Mouse (Mus musculus): ENCODE data around the gene Spata13.
A peak's percentile ranks its signal among the peaks of the same experiment; 100 is the strongest.

Spata13 gene

GRCm38 (mm10) chr14:60715686-60716085 is 81.9 kb downstream of the Spata13 start:
- no peak for DNase-seq (ENCODE audit: low spot score in 2 of 2)

GRCm38 (mm10) chr14:60721304-60721703 is 87.5 kb downstream of the Spata13 start:
- no peak for DNase-seq (ENCODE audit: low spot score in 2 of 2)

GRCm38 (mm10) chr14:60721938-60722337 is 88.1 kb downstream of the Spata13 start:
- DNase-seq (ENCODE audit: low spot score in 2 of 2): no peak

GRCm38 (mm10) chr14:60726091-60726490 is 92.3 kb downstream of the Spata13 start:
- no peak for DNase-seq (ENCODE audit: low spot score in 2 of 2)

- no peak for DNase-seq (ENCODE audit: low spot score in 2 of 2)
These were observed 93.3 kb downstream of the Spata13 start for GRCm38 (mm10) chr14:60727130-60727529.

- peak; percentile 34 to 53 for DNase-seq (ENCODE audit: low spot score in 2 of 2)
These were observed 98.3 kb downstream of the Spata13 start for GRCm38 (mm10) chr14:60732081-60732480.

GRCm38 (mm10) chr14:60732787-60733186 is 99.0 kb downstream of the Spata13 start:
- DNase-seq (ENCODE audit: low spot score in 2 of 2): peak in 1 of 2 experiments; percentile 44

- no peak for DNase-seq (ENCODE audit: low spot score in 2 of 2)
These were observed 99.9 kb downstream of the Spata13 start for GRCm38 (mm10) chr14:60733706-60734105.

- no peak for DNase-seq (ENCODE audit: low spot score in 2 of 2)
These were observed 101.4 kb downstream of the Spata13 start for GRCm38 (mm10) chr14:60735206-60735605.

GRCm38 (mm10) chr14:60735848-60736547 is 102.2 kb downstream of the Spata13 start:
- DNase-seq (ENCODE audit: low spot score in 2 of 2): no peak

- DNase-seq (ENCODE audit: low spot score in 2 of 2): peak; percentile 87 to 89
These were observed 102.9 kb downstream of the Spata13 start for GRCm38 (mm10) chr14:60736591-60737192.

- DNase-seq (ENCODE audit: low spot score in 2 of 2): no peak
These were observed 103.4 kb downstream of the Spata13 start for GRCm38 (mm10) chr14:60737202-60737611.

GRCm38 (mm10) chr14:60738434-60738938 is 104.7 kb downstream of the Spata13 start:
- peak; percentile 66 to 74 for DNase-seq (ENCODE audit: low spot score in 2 of 2)

GRCm38 (mm10) chr14:60739155-60739554 is 105.4 kb downstream of the Spata13 start:
- DNase-seq (ENCODE audit: low spot score in 2 of 2): no peak

- no peak for DNase-seq (ENCODE audit: low spot score in 2 of 2)
These were observed 105.8 kb downstream of the Spata13 start for GRCm38 (mm10) chr14:60739616-60740015.

- DNase-seq (ENCODE audit: low spot score in 2 of 2): no peak
These were observed 106.7 kb downstream of the Spata13 start for GRCm38 (mm10) chr14:60740507-60740906.

GRCm38 (mm10) chr14:60741033-60741432 is 107.2 kb downstream of the Spata13 start:
- DNase-seq (ENCODE audit: low spot score in 2 of 2): no peak

- no peak for DNase-seq (ENCODE audit: low spot score in 2 of 2)
These were observed 107.7 kb downstream of the Spata13 start for GRCm38 (mm10) chr14:60741490-60741981.

- no peak for DNase-seq (ENCODE audit: low spot score in 2 of 2)
These were observed 109.9 kb downstream of the Spata13 start for GRCm38 (mm10) chr14:60743681-60744080.

- DNase-seq (ENCODE audit: low spot score in 2 of 2): no peak
These were observed 111.4 kb downstream of the Spata13 start for GRCm38 (mm10) chr14:60745201-60745600.

- no peak for DNase-seq (ENCODE audit: low spot score in 2 of 2)
These were observed 112.3 kb downstream of the Spata13 start for GRCm38 (mm10) chr14:60746141-60746540.

- no peak for DNase-seq (ENCODE audit: low spot score in 2 of 2)
These were observed 113.5 kb downstream of the Spata13 start for GRCm38 (mm10) chr14:60747154-60747870.

Data from spleen, postnatal 36 days (tissue).